Mouse (Mus musculus) kidney, adult 8-10 months (tissue): Measurements from ENCODE around the gene Gm364.

Experiments used
- DNase-seq, 2 experiments: peaks; one replicate each; pipeline ENCODE4 v3.0.0; 2022

Gene Gm364

DNA sequence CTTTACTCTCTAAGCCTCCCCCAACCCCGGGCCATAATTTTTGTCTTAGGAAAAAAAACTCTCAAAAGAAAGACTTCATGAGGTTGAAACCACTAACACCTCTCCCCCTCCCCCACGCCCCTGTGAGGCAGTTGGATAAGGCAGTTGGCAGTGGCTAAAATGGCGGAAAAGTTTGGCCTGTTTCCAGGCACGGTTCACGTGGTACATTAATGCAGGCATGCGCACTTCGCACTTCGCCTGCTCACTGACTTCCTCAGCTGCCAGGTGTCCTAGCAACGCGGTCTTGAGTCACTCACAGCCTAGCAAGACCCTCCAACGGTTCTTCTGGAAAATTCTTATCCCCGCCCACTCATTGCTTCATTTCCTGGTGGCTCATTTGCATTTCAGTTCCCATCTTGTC is at the start of gene Gm364:
Gene Gm364 (plus strand): TSS at position 386 of the 400 bp plus-strand sequence.
- DNase-seq = no peak

DNA sequence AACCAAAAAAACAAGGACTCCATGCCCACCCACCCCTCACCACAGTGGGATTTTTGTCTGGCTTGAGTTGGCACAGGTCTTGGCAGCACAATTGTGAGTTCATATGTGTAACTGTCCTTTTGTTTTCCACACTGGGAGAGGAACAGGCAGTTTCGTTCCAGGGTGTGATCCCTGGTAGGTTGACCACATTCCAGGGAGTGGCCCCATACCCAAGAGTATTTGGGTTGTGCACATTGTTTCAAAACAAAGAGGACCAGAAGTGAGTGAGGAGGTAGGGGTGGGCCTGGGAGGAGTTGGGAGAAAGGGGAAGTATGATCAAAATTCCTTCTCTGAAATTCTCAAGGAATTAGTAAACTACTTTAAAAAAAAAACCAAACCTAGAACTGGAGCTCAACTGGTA is 49.6 kb upstream of the Gm364 start:
- DNase-seq = no peak

DNA sequence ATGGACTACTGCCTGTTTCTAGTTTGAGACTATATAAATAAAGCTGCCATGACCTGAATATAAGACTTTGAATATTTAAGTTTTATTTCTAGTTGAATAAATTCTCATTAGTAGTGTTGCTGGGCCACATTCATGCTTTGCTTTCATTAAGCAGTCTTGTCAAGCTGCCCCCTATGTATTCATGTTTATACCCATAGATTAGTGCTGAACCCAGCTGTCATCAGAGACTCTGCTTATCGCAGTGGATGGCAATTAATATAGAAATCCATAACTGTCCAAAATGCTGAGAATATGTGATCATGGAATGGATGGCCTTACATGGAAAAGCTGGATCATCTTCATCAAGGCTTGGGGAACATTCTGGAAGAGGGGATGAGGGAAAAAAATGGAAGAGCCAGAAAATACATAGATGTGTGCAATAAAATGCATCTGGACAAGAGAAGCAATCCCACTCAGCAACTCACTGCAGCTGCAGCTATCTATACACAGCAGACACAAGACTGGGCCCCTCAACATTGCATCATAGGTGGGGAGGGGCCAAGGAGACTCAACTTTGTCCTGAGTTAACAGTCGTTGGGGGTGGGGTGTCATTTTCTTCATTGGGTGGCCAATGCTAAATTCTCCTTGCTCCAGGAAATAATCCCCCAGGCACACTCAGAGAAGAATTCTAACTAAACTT is 43.9 kb upstream of the Gm364 start:
- DNase-seq = no peak

DNA sequence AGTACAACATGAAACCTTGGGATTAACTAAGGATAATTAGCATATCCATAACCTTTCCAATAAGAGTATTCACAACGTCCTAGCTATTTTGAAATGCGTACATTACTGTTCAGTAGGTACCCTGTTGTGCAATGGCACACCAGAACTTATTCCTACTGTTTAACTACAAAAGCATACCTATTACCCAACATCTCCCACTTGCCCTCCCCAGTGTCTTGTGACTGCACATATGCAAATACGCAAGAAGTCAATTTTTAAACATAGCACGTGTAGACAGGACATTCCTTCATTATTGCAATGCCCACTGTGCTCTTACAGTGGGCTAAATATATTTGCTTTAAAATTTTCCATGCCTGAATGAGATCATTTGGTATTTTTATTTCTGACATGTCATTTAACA is 36.0 kb upstream of the Gm364 start:
- DNase-seq = peak in 1 of 2 experiments; percentile 16

DNA sequence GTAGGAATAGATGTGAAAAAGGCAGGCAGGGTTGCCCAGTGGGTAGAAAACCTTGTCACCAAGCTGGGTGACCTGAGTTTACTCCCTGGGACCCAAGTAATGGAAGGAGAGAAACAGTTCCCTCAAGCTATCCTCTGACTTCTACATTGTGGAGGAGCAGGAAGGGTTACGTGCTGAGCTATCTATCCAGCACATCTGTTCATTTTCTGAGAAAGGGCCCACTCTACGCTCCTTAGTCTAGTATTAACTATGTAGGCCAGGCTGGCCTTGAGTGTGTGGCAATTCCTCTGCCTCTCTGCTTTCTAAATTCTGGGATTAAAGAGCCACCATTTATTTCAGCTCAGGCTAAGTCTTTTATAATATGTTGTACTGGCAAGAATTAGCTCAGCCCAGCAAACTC is 35.4 kb upstream of the Gm364 start:
- DNase-seq = no peak

DNA sequence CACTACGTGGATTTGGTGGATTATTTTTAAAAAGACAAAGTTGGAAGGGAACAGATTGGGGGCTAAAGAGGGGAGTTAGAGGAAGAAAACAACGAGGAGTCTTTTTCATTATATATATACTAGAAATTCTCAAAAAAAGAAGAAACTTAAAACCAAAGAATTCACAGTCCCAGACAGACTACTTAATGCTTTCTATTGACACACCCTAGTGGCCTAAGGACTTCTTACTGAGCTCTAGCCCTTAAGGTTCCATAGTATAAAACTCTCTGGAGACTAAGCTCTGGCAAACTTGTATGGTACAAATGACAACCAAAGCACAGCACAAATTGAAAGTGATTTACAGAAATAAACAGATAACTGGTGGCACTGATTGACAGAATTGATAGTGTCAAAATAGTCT is 34.9 kb upstream of the Gm364 start:
- DNase-seq = no peak

DNA sequence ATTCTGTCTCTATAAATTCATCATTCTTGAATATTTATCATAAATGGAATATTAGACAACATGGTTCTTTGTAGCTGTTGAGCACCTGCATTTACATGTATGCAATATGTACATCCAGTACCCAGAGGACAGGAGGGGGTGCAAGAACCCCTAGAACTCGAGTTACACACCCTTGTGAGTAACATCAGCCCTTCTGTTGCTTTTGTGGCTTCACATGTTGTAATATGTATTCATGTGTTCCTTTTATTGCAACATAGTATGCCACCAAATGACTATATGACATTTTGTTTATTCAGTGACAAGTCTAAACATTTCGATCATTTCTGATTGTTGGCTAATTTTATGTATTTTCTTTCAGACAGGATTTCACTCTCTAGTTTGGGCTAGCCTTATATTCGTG is 31.9 kb upstream of the Gm364 start:
- no peak for DNase-seq

DNA sequence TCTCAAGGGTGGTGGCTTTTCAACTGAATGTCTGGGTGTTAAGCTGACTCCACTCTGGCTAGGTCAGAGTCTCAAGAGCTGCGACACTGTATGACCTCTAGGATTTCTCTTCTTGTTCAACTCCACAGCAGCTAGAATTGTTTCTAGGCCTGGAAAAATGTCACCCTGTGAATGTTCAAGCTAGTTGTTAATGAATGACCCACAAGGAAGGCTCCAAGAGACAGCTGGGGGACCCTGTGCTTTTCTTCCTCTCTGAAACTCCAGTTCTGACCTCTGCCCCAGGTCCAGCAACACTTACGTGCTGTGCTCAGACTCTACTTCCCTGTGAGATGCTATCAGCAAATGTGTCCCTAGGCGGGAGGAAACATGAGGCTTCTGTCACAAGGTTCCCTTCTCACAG is 30.4 kb upstream of the Gm364 start:
- DNase-seq = peak; percentile 47 to 75

DNA sequence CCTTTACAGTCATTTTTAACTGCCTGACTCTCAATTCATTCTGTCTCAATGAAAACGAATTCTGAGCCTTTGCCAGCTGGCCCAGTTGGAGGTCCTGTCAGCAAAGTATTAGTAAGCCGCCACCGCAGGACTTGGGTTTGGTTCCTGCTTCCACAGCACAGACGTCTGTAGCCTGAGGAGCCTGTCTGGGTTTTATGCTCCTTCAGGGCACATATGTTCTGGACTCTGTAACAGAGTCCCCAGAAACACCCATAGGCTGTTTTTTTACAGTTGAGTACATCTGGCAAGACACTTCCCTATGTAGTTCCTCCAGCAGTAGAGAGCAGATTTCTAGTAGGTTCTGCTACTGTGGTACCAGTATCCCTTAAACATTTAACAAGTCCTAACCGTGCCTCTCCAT is 28.0 kb upstream of the Gm364 start:
- DNase-seq = peak in 1 of 2 experiments; percentile 13

DNA sequence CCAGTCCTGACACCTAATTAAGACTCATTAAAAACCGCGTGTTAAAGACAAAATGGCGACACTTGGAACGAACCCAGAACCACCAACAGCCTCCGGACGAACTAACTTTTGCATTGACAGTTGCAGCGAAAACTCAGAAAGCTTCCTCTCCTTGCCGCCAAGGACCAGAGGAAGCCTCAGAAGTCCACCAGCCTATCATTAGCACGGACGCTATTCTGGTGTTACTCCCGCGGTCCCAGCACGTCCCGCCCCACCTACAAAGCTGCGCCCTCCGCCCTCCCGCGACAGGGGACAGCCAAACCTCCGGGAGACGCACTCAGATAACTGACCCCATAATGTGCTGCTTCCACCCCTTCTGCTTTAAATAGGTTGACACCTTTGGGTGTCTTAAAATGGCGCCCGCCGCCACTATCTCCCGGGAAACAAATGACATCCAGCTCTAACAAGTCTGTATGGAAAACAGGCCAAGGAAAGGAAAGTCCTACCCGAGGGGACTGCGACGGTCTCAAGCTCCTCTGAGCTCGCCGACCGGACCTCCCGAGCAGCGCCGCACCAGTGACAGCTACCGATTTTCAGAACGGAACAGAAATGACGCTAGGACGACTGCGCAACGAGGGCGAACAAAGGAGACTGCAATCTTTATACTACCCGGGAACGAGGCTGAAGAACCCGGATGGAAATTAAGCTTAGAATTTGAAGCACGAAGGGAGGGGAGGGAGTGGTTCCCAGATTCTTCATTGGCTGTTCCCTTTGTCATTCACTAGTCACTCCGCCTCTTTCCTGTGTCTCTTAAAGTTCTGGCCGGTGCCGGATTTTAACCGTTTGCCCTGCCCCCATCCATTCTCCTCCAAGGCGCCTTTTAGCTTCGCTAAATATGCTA is 16.3 kb upstream of the Gm364 start, which contains the start of gene Rbmx:
Gene Rbmx (minus strand): TSS at position 670 of the 880 bp plus-strand sequence.
- DNase-seq = peak; percentile 89 to 93

DNA sequence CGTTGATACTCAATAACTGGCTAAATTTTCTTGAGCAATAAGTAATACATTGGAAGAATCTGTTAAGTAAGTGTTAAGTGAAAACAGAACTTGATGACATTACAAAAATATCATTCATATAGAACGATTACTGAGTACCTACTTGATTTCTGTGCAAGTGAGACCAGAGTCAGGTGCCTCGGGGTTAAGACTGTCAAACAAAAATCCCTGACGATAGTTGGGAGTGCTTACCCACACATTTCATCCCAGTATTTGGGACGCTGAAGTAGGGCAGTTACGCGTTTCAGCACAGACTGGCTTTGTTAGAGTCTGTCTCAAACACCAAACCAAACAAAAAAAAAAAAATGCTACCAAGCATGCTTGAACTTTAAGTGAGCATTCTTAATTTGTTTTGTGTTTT is 15.5 kb upstream of the Gm364 start:
- no peak for DNase-seq

DNA sequence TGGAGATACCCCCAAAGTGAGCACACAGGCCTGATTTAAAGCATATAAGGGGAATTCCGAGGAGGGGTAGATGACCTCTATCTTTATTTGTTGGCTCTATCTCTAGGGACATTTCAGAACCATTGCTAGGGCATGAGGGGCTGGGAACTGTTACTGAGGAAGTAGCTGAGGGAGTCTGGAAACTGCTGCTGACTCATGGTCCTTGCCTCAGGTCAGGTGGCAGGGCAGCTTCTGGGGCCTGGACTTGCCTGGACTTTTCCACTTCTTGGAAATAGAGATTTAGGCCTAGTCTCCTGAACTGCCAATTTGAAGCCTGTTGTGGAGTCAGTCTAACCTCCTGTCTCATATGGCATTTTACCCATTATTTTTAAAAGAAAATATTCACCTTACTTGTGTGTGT is 7.6 kb upstream of the Gm364 start:
- no peak for DNase-seq

DNA sequence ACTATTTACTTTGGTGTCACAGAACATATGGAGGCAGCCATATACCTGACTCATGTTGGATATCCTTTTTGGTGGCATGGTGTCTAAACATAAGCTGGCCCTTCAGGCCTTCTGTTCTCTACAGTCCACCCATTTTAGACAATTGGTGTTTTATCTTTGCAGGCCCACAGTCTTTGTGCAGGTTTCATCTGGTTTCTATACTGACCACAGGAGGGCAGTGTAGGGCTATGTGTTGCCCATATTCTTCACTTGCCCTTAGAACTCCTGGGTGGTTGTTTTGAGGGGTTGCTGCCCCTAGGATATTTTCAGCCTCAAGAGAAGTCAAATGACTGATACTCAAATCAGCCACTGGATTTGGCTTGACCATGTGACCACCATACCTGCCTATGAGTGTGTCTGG is 5.3 kb upstream of the Gm364 start:
- no peak for DNase-seq

DNA sequence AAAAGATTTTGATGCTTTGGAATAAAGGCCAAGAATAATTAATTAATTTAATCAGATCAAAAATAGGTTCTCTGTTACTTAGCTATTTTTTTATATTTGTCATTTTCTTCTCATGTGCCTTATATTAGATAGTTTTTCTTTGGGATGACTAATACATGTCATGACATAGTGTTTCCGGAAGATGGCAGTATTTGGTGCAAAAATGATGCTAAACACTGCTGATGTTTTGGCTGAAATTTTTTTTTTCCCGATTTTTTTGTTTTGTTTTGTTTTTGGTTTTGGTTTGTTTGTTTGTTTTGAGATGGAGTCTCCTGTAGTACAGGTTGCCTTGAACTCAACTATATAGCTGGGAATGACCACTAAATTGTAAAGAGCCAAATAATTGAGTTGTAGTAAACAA is 22.7 kb downstream of the Gm364 start:
- no peak for DNase-seq

DNA sequence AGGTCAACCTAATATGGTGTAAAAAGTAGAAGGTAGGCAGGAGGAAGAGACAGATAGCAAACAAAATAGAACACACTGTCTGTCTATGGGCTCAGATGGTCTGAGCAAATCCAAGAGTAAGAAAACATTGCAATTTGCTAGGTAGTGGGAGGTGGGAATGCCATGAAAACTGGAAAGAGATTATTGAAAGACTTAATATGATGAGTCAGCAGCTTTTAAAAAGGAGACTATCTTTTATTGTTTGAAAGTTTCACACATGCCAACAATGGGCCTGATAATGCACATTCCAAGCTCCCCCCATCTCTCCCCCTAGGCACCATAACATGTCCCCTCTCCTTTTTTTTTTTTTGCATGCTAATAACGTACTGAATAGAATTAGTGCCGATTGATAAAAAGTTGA is 24.9 kb downstream of the Gm364 start:
- DNase-seq = no peak

DNA sequence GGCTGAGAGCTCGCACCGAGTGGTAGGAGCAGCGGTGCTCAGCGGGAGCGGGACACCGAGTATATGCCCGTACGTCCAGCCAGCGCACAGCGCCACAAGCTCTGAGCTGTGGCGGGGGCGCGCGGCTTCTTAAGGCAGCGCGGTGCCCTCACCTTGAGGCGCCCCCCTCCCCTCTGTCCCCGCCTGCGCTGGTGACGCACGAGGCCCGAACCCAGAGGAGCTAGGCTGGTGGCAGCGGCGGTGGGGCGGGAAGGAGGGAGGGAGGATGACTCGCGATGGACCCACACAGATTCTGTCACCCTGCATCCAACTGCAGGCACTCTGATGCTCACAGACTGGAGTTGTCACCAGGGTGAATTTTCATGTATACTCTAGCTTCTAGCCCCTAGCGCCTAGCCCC is 94.7 kb downstream of the Gm364 start, which contains the start of gene Gpr101:
Gene Gpr101 (minus strand): TSS at position 124 of the 400 bp plus-strand sequence.
- no peak for DNase-seq

DNA sequence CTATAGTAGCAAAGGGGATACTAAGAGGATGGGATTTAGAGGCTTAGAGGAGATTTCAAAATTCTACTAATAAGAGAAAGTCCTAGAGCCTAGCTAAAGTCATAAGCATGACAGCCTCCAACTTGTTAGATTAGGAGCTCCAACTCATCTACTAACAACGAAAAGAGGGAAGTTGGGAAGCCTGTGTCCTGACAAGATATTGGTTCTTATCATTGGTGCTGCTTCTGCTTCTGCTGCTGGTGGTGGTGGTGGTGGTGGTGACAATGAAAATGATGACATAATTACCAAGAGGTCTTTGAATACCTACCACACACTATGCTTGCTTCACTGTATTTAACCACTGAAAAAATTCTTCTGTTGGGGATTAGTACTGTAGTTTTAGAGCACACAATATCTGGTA is 97.3 kb downstream of the Gm364 start:
- no peak for DNase-seq

DNA sequence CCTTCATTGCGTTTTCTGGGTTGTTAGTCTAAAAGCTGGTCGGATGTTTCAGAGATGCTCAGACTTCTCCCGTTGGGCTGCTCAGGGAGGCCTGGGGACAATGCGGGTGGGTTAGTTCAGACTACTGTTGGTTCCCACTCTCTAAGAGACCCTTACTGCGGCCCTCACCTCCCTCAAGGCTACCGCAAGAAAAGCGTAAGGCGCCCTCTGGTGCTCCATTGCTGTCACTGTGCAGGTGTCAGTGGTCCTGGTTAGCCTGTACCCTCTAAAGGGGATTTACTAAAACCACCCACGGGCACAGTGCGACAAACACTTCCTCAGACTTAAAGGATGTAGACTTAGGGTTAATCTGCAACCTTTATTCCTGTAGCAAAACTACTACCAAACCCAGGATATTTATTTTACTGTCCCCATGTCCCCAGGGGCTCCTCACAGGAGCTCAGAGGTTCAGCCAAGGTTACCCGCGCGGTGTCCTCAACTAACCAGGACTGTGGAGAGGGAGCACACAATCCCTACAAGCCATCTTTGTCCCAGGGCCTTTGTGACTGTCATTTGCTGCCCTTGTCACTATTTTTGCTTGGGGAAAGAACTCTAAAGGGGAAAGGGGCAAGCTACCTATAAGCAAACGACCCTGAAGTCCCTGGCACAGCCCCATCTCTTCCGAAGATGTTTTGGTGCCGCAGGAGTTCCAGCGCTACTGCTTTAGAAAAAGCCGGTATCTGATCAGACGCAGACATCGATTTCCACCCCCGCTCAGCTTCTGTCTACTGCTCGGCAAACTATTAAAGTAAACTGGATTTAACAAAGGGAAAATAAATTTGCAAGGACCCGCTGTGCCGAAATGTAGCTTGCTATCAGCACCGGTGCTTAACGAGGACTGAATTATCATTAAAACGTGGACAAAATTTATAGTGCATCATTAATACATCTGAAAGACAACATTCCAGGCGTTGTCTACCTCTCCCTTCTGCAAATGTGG is 112.5 kb downstream of the Gm364 start:
- no peak for DNase-seq
